Mouse (Mus musculus) urinary bladder, postnatal 14 days (tissue): Measurements from ENCODE around the gene Sptbn1.

Source experiments
- DNase-seq: peaks from one replicate; pipeline ENCODE4 v3.0.0; 2021; ENCODE audit warnings: low spot score

Sptbn1 gene

DNA sequence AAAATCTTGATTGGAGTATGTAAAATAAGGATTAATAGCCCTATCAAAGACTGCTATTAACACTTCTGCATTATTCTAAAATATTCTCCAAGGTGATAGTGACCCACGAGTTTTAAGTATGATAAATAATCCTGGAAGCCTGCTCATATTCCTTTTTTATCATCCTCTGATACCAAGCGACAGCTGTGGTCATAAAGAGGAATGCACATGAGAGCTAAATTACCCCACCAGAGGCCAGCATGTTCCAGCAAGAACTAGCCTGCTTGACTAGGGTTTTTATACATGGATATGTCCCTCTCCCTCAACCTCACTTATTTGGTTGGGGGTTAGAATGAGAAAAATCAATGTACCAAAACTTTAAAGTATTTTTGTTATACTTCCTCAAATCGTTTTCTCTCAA lies 56.8 kb downstream of the Sptbn1 start:
- no peak for DNase-seq

- DNase-seq, result no peak
Measured at GRCm38 (mm10) chr11:30210100-30210811, 57.7 kb downstream of the Sptbn1 start.

GRCm38 (mm10) chr11:30209495-30209894 lies 58.5 kb downstream of the Sptbn1 start:
- DNase-seq, result peak; percentile 53

DNA sequence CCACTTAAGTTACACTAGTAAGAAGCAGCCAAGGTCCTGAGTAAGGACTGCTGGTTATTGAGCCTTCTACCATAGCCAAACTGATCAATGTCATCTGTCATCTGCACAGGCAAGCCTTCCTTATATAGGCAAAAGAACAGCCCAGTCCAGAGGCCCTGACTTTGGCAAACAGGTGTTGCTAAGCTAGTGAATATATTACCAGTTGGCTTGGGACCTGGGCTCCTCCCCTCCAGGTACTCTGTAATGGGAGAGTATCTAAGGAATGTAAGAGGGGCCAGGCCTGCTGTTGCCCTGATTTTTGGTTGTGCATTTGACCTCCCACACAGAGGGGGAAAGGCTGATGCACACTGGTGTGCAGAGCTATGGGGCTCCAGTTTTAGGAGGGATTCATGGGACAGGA lies 63.6 kb downstream of the Sptbn1 start:
- DNase-seq, result no peak

- DNase-seq, result no peak
Measured at GRCm38 (mm10) chr11:30200391-30200790, 67.6 kb downstream of the Sptbn1 start.

DNA sequence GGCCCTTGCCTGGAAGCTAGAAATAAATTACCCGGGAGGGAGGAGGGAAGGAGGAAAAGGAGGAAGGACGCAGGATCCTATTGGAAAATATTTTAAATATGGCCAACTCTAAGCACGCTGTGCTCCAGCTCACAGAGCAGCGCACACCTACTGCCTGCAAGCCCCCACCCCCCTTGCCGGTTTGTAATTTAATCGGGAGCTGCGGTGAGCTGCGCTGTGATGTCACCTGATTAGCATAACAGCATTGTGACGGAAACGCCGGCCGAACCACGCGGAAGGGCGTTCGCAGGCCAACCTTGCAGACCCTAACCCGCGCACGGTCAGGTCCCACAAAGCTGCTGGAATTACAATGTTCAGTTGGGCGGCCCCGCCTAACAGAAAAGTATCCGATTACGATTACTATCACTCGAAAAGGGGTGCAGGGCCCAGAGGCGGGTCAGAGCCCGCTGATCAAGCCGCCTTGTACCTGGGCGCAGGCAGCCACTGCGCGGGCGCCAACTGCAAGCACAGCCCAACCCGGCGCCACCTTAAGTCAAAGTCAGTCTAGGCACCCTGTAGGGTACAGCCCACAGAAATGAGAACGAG lies 69.8 kb downstream of the Sptbn1 start:
- peak; percentile 74 for DNase-seq

DNA sequence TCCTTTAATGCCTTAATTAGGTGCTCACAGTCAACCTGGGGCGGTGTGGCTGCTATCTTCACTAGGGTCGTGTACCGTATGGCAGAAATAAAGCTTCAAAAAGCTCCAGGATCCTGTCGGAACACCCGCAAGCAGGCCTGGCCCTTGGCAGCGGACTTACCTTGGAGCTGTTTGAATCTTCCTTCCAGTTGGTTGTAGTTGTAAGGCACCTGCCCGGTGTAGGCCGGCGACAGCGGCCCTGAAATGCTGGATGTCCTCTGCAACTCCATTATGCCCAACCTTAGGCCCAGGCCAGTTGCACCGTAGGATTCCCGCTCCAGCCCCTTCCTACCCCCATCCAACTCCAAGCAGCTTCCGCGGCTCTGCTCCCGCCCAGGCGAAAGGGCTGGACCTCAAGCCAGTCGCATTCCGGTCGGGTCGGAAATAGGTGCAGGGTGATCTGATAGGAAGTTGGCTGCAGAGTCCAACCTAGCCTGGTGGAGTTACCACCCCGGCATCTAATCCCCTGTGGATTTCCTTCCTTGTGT lies 70.3 kb downstream of the Sptbn1 start:
- peak; percentile 78 for DNase-seq

DNA sequence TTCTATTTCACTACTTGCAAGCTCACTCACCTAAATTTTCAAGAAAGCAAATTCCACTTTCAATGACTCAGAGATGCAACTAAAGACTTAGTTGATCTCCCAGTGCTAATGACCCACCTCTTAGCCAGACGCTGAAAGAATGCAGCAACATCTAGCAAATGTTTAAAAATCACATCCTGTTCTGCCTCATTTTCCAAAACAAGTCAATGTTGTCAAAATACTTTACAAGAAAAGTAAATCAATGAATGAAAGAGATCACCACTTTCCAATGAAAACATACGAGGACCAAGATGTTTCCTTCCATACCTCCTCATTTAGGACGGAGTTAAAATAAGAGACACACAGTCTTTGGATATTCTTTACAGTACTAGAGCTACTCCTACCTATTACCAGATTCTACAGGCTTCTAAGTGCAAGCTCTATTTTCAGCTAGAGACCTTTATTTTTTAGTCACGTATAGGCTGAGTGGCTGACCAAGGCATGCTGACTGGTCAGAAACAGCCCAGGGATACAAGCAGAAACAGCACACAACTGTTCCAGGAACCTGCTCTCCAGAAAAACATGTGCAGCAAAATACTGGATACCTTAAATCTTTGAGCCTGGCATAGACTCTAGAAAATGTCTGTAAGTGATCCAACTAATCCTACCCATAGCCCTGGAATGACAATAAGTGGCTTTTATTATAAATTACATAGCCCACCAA lies 71.5 kb downstream of the Sptbn1 start:
- DNase-seq, result no peak

DNA sequence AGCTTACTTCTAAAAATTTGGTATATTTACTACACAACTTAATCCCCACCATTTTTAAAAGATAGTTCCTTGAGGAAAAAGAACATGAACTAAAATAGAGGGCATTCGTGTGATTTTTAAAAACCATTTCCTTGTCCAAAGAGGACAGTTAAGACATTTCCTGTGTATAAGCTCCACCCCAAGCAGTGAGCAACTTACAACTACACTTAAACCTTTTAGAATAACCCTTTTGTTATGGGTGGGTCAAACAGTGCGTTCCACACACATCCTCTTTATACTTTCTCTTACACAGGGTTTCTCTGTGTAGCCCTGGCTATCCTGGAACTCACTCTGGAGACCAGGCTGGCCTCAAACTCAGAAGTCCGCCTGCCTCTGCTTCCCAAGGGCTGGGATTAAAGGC lies 72.2 kb downstream of the Sptbn1 start:
- no peak for DNase-seq

- DNase-seq, result no peak
Measured at GRCm38 (mm10) chr11:30194800-30195199, 73.2 kb downstream of the Sptbn1 start.

DNA sequence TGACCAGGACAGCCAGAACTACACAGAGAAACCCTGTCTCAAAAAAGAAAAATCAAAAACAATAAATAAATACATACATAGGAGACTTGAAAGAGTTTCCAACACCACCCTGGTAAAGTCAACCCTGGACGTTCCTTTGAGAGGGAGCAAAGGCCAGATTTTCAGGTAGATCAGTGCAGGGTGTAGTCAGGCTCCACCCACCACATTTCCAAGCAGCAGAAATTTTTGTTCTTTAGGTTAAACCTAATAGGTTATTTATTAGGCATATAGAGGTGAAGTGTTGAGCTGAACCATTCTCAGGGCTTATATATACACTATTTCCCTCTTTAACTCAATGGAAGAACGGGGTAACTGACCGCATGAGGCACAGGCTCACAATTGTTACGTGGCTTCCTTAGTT lies 77.0 kb downstream of the Sptbn1 start:
- DNase-seq, result no peak

- DNase-seq, result no peak
Measured at GRCm38 (mm10) chr11:30190119-30190518, 77.9 kb downstream of the Sptbn1 start.

- DNase-seq, result no peak
Measured at GRCm38 (mm10) chr11:30186902-30187470, 81.0 kb downstream of the Sptbn1 start.

DNA sequence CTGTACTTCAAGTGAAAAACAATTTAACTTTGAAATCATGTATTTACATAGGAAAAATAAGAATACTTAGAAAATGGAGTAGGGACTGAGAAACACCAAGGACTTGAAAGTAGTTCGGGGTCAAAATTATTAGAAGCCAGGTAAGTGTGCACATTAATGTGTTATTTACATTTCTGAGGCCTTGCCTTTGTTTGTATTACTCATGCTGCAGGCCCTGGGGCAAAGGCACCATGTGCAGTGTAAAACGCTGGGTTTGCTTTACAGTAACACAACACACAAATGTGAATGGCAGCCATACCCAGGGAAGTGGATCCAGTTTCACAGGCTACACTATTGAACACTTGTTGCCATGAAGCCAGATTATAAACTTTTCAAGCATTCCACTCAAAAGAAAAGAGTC lies 83.4 kb downstream of the Sptbn1 start:
- DNase-seq, result peak; percentile 52

DNA sequence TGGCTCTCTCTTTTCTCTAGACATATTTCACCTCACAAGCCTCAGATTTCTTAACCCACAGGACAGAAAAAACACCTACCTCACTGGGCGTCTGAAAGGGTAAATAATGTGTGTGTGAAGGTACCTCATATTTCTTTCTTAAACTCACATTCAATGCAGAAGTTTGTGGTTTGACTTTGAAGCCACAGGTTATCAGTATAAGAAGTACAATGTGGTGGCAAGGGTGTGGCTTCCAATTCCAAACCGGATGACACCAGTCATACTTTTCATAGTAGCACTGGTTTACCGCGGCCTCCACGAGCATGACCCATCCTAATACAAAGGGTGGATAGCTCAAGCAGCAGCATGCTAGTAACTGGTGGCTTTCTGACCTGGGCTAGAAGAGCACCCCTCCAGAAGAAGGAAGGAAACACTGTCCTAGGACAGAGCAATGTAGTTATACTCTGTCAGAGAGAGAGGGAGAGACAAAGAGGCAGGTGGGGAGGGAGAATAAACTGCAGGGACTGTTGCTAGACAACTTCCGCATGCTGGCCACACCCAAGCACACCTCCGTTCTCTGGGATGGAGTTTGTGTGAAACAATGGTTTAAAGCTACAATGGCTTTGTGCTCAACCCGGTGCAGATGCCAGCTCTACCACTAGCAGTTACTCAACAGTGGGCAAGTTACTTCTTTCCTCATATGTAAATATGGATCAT lies 85.1 kb downstream of the Sptbn1 start:
- DNase-seq, result no peak

DNA sequence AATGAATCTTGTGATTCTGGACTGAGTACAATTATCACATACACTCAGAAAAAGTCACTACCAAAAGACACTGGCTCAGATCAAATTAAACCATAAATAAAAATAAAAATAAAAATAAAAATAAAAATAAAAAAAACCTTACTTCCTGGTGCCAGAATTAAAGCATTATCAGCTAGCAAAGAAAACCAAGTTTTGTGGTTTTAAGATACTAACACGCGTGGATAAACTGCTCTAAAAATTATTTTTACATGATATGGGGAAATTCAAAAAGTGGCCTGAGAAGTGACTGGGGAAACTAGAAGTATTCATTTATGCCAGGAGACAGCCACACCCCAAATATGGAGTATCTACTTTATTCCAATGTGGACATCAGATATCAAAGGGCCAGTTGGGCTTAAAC lies 89.8 kb downstream of the Sptbn1 start:
- no peak for DNase-seq

DNA sequence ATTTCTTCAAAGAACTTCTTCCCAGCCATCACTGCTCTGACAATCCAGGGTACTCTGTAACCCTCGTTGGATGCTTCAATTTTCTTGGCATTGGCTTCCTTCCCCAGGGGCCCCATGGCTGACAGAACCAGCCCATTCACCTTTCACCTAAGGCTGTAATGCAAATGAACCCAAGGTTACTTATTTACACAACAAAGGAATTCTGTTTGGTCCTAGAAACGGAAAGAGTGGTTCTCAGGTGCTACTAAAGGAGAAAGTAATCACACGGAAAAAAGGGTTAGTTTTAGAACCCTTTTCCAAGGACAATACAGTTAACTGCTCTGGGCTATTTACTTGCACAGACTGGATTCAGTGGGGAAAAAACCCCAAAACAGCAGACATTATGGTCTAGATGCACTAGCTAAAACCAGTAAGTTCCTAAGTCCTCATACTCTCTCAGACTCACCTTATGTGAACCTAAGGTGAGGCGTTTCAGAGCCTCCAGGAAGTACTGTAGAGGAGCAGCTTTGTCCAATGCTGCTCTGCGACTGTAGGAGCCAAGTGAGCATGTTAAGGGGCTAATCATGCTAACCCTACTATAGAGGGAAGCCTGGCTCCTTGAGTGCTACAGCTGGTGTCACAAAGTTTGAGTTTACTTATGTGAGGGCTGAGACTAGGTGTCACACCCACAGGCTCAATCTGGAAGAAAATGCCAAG lies 90.7 kb downstream of the Sptbn1 start:
- no peak for DNase-seq

DNA sequence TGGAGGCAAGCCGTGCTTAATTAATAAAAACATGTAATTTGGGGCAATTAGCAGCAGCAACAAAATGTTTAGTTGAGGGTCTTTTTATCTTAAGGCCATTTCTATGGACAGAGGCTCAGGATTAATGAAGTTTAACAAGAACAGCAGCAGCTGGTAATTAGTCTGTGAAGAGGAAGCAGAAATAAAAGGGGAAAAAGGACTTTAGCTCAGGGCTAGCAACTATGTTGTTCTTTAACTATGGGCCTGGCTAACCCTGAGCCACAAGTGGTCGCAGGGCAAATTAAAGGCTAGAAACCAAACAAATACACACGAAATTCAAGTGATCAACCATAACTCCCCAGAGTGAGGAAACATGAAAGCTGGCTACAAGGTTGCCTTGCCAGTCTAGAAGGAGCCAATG lies 91.9 kb downstream of the Sptbn1 start:
- no peak for DNase-seq

DNA sequence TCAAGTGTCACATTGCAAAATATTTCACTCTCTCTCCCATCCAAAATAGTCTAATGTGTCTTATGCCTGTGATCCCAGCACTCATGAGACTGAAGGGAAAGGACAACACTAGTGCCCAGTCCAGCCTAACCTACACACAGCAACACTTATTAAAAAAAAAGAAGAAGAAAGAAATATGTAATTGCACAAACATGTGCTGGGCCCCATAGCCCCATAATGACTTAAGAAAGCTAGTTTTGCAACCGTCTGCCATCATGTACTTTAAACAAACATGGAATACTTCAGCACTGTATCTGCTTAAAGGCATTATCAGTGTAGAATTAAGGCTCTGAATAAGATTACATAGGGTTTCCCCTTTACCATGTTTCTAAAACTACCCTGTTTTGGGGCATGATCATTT lies 92.4 kb downstream of the Sptbn1 start:
- DNase-seq, result no peak

DNA sequence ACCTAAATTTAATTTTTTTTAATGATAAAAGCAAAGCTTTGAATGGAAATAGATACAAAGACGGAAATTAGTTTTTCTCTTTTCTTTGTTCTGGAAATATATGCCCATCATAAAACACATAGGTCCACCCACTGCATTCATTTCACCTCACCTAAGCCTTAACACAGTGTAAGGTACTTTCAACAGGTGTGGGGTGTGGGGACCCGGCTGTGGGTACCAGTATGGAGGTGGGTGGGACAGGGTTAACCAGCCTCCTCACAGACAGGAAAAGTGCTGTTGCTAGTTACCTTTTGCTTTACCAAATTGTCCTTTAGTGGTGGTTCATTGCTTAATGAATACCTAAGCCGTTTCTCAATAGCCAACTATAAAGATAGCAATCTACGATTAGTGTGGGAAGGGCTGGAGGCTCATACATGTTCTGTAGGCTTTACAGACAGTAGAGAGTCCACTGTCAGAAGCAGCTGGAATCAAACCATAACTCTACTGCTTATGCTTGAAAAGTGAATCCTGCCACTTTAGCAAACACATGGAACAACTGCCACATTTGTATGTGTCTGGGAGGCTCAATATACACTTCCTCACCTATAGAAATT lies 96.3 kb downstream of the Sptbn1 start:
- no peak for DNase-seq

GRCm38 (mm10) chr11:30171184-30171583 lies 96.8 kb downstream of the Sptbn1 start:
- DNase-seq, result no peak
